Mouse (Mus musculus) thymus, postnatal 4 days (tissue): ENCODE data around the gene Vars.
"Not testable (repeated sequence)": the region's sequence is repeated elsewhere in the genome, so short reads cannot be mapped to it uniquely, and the experiment has no call there.

ENCODE experiments used
- DNase-seq: peaks from one replicate; pipeline ENCODE4 v3.0.0; 2021

The Vars gene

DNA sequence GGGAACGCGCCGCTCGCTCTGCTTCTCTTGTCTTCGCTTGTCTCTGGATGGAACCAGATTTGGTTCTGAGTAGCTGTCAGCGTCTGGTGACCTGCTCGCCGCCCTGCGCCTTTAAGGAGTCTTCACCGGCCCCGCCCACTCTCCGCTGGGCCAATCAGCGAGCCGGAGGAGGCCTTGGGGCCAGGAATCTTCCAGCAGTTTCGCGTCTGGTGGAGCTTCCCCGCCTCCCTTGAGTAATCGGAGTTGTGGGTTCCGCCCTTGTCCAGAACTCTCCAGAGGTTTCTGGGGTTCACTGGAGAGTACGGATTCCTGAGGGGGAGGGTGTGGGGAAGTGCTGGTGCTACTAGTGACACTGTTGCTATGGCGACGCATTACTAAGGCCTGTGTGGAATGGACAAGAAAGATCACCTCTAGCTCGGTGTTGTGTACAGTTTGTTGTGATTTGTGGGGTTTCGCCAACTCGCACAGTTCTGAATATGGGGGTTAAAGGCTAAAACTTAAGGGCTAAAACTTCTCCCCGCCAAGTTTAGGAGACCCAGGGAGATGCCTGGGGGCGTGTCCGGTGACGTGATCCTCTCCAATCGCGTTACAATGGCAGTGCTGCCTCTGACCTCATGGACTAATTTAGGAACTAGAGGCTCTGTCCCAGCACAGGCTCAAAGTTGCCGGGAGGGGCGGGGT, 28.6 kb upstream of the Vars start, which contains the start of the genes Hspa1a and Hspa1l:
Hspa1a (minus strand) TSS at position 88 of the 681 bp plus-strand sequence.
Hspa1l (plus strand) TSS at position 635 of the 681 bp plus-strand sequence.
- peak; percentile 66 for DNase-seq

DNA sequence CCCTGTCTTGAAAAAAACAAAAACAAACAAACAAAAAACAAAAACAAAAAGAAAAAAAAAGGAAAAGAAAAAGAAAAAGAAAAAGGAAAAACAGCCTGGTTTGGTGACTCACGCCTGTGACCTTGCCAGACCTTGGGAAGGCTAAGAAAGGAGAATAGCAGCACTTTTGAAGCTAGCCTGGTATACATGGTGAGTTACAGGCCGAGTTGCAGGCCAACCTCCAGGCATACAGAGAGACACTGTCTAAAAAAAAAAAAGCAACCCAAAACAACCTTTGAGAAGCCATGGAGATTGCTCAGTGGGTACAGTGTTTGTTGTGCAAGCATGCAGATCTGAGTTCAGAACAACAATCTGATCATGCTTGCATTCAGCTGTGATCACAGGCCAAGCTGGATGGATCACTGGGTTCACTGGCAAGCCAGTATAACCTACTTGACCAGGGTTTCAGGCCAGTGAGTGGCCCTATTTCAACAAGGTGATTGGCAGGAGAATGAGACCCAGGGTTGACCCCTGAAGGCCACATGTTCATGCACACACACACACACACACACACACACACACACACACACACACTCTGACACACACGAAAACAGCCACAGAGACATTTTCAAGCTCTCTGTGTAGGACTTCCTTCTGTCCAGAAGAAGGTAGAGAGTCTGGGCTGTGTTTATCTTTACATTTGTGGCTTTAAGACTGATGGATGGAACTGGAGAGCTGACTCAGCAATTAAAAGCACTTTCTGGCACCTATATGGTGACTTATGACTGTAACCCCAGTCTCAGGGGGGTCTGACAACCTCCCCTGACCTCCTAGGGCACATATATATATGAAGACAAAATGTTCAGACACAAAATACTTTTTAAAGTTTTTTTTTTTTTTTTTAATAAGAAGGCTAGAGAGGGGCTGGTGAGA, 24.9 kb upstream of the Vars start:
- no peak for DNase-seq

DNA sequence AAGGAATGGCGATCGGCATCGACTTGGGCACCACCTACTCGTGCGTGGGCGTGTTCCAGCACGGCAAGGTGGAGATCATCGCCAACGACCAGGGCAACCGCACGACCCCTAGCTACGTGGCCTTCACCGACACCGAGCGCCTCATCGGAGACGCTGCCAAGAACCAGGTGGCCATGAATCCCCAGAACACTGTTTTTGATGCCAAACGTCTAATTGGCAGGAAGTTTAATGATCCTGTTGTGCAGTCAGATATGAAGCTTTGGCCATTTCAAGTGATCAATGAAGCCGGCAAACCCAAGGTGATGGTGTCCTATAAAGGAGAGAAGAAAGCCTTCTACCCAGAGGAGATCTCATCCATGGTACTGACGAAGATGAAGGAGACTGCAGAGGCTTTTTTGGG, 23.8 kb upstream of the Vars start:
- no peak for DNase-seq

DNA sequence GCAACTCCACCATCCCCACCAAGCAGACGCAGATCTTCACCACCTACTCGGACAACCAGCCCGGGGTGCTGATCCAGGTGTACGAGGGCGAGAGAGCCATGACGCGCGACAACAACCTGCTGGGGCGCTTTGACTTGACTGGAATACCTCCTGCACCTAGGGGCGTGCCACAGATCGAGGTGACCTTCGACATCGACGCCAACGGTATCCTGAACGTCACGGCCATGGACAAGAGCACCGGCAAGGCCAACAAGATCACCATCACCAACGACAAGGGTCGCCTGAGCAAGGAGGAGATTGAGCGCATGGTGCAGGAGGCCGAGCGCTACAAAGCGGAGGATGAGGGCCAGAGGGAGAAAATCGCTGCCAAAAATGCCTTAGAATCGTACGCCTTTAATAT, 22.5 kb upstream of the Vars start:
- DNase-seq, result no peak

GRCm38 (mm10) chr17:34979631-34980030, 21.2 kb upstream of the Vars start:
- DNase-seq, result no peak

GRCm38 (mm10) chr17:34980655-34981054, 20.1 kb upstream of the Vars start:
- no peak for DNase-seq

DNA sequence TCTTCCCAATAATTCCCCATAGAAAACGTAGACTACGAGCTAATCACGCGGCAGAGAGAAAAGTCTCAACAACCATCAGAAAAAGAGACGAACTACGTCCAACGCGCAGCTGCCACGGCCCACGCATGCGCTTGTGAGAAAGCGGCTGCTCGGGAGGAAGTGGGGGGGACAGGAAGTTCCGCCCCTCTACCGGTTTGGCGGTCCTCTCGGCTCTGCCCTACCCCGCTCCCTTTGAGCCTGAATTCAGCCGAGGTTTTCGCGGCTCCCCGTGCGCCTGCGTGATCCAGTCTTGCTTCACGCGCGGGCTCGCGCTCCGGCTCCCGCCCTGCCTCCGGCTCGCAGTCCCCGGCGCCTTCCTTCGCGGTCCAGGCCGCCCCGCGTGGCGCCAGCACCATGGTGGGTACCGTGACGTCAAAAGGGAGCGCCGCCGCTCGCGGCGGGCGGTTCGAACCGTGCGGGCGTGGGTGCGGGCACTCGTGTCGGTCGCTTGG, 19.1 kb upstream of the Vars start, which contains the start of gene Lsm2:
Lsm2 (plus strand) TSS at position 173 of the 491 bp plus-strand sequence.
- DNase-seq, result peak; percentile 92

DNA sequence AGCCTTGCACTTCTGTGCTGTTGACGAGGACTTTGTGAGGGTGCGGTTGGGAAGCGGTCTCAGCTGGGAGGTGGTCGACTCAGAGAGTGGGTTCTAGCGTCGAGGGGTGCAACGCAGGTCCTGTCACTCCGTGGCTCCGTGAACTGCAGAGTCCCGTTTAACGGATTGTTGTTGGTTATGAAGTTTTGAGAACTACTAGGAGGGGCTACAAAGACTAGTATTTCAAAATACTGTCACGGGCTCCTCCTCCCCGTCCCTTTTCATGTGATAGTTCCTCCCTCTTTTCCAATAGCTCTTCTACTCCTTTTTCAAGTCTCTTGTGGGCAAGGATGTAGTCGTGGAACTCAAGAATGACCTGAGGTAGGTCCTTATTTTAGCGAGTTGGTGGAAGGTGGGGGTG, 18.5 kb upstream of the Vars start:
- no peak for DNase-seq

DNA sequence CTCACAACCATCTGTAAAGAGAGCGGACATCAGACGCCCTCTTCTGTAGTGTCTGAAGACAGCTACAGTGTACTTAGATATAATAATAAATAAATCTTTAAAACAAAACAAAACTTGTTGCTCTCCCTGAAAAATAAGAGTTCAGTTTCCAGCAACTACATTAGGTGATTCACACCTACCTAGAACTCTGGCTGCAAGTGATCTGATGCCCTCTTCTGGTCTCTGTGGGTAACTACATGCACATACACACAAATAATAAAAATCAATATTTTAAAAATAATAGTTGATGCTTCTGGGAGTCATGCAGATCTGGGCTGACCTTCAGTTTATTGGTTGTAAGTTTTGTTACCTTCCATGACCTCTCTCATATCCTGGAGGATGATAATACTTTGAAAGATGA, 16.6 kb upstream of the Vars start:
- no peak for DNase-seq

GRCm38 (mm10) chr17:34994751-34995150, 6.0 kb upstream of the Vars start:
- no peak for DNase-seq

GRCm38 (mm10) chr17:34995192-34995591, 5.6 kb upstream of the Vars start:
- not testable (repeated sequence) for DNase-seq

DNA sequence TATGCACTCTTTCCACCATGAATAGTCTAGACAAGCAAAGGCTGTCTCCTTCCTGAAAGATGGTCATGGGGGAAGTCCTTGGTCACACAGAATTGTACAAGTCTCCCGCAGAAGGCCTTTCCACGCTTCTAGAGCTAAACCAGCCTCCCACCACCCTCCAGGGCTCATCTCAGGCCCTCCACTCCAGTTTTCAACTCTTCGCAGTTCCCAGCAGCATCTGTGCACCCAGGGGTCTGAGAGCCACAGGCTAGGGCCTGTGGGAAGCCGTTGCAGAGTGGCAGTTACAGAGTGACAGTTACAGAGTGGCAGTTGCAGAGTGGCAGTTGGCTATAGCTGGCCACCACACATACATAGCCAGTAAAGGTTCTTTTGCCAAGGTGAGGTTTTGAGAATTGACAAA, 4.9 kb upstream of the Vars start:
- not testable (repeated sequence) for DNase-seq

GRCm38 (mm10) chr17:34996411-34997141, 4.2 kb upstream of the Vars start:
- DNase-seq, result no peak

DNA sequence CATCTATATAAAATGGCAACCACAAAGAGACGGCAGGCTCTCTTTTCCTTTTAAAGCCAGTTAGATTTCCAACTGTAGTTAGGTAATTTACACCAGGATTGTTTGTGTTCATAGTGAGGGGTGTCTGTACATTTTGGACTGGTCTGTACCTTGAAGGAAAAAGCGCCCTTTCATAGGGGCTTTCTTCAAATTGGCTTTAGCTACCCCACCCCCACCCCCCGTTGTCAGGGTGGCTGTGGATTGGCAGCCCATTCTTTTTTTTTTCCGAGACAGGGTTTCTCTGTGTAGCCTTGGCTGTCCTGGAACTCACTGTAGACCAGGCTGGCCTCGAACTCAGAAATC, 3.7 kb upstream of the Vars start:
- no peak for DNase-seq

DNA sequence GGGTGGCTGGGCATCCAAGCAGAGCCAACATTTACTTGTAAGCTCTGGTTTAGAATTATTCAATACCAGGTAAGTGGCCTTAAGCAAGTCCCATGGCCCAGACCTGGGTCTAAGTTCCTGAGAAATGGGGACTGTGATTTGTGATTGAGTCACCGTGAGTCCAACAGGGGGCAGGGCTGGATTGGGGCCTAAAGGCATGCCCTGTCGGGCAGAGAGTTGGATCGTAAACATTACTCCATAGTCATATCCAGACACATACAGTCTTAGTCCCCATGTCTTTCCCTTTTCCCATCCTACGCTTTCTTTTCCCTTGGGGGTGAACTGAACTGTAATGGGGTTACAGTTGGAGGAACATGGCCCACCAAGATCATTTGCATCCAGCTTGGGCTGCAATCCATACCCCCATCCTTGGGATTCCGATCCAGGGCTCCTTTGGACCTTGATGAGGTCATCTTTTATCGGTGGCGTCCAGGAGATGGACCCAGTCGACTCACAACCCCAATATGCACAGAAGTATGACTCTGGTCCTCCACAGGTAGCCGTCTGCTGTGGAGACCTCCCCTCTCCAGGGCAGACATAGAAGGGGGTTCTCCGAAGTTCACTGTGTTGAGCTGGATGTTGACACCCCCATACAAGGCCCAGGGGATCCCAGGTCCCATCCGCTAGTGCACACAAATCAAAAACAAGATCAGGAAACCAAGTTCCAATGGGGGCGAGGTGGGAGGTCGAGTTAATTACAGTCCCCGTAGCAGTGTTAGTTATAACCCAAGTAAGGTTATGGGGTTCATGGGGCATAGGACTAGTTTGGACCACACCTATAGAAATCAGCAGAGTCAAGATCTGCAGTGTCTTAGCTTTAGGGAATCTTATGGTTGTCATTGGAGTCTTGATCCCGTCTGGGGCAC, 2.0 kb upstream of the Vars start:
- DNase-seq, result no peak

DNA sequence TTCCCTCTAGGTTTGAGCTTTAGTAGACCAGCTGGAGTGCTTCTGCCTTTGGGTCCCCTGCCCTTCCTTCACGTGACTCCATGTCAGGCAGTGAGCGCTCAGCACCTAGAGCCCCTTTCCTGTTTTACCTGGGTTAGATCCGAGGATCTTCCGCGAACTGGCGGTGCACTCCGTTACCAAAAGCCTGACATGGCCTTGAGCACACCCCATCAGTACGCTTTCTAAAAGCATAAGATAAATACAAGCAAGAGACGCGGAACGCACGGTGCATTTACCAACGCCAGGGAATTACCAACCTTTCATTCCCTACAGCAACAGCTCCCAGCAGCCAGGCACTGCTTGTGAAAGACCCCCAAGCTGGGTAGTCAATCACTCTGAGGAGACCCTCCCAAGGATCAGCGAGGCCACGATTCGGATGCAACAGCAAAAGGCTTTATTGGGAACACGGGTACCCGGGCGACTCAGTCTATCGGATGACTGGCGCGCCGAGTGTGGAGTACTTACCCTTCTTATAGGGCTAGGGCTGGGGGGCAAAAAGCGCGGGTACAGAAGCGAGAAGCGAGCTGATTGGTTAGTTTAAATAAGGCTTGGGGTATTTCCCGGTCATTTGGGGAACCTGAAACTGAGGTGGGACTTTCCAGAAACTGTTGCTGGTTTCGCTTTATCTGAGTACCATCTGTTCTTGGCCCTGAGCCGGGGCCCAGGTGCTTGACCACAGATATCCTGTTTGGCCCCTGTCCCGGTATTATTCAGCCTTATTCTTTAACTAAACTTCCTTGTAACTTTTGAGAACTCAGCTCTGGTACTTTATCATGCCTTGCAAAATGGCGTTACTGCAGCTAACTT, 693 bp upstream of the Vars start:
- DNase-seq, result not testable (repeated sequence)

DNA sequence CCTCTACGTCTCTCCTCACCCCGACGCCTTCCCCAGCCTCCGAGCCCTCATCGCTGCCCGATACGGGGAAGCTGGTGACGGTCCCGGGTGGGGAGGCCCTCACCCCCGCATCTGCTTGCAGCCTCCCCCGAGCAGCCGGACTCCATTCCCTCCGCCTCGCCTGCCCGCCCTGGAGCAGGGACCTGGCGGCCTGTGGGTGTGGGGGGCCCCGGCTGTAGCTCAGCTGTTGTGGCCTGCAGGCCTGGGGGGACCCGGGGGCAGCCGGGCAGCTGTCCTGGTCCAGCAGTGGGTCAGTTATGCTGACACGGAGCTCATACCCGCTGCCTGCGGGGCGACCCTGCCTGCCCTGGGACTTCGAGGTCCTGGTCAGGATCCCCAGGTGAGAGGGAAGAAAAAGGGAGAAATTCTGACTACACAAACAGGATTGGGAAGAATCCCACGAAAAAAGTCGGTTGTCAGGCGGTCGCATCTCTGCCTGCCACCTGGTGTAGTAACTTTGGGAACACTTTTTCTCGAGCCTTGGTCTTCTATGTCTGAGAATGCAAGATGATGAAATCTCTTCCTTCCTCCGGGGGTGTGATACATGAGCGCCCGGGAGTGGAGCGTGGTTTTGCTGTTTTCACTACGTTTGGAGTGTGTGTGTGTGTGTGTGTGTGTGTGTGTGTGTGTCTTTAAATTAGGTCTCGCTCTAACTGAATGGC, 815 bp downstream of the Vars start:
- DNase-seq, result peak; percentile 64

- no peak for DNase-seq
These were observed 1.5 kb downstream of the Vars start for GRCm38 (mm10) chr17:35002153-35002865.

DNA sequence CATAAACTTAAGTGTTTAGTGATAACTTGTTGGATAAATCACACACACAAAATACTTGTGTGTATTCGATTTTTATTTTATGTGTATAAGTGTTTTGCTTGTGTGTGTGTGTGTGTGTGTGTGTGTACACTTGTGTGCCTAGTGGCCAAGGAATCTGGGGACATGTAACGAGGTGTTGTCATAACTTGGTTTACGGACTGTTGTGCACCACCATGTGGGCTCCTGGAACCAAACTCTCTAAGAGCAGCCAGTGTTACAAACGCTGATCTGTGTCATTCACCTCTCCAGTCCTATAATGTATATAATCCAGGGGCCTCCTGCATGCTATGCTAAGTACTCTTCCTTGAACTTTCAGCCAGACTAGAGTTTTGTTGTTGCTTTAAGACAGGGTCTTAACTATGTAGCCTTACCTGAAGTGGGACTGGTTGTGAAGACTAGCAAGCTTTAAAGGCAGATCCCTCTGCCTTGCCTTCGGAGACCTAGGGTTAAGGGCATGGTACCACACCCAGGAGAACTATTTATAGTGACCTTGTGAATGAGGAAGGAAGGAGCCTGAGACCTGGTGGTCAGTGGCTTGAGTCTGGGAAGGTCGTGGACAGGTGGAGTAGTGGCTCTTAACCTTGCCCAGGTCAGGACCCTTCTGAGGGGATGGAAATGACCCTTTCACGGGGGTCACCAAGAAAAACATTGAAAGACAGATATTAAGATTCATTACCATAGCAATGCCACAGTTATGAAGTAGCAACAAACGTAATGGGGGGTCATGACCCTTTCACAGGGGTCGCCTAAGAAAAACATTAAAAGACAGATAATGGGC, 2.4 kb downstream of the Vars start:
- DNase-seq, result no peak
